Mouse (Mus musculus) limb, embryonic 14.5 days (tissue): ENCODE results near the gene Smg7. TPM values are rescaled to one million over a fixed set of nuclear protein-coding genes. Genes with fewer than 3 reads are reported as not detected.

Experiments used
- ATAC-seq: fragments of 200-750 bp; cut with Nextera tagmentation; 2 replicates; pipeline ENCODE4 v1.8.0; 2017; ENCODE audit warnings: low read depth, moderate number of reproducible peaks, moderate TSS enrichment; ENCODE audit not compliant: low FRiP score
- DNase-seq: peaks from one replicate; pipeline ENCODE4 v3.0.0-alpha.2; 2015; ENCODE audit warnings: low spot score
- H3K27ac ChIP-seq: fragments of 300-500 bp; sonication (generic); replicated peaks from 2 replicates; pipeline ENCODE4 v1.5.1; 2014; ENCODE audit warnings: low read depth, mild to moderate bottlenecking, low read length, moderate library complexity, mixed read lengths
- H3K27me3 ChIP-seq: fragments of 300-500 bp; sonication (generic); 2 replicates; pipeline ENCODE4 v1.6.1; 2014; ENCODE audit warnings: low read length, mixed read lengths; ENCODE audit not compliant: control insufficient read depth, insufficient read depth
- H3K36me3 ChIP-seq: fragments of 300-500 bp; sonication (generic); 2 replicates; pipeline ENCODE4 v1.6.1; 2014; ENCODE audit warnings: mild to moderate bottlenecking, low read length, moderate library complexity, mixed read lengths; ENCODE audit not compliant: control insufficient read depth, insufficient read depth
- H3K4me1 ChIP-seq: fragments of 300-500 bp; sonication (generic); 2 replicates; pipeline ENCODE4 v1.6.1; 2014; ENCODE audit warnings: antibody characterized with exemption, low read length, mixed read lengths; ENCODE audit not compliant: control insufficient read depth, insufficient read depth
- H3K4me2 ChIP-seq: fragments of 300-500 bp; sonication (generic); replicated peaks from 2 replicates; pipeline ENCODE4 v1.6.1; 2014; ENCODE audit warnings: low read depth, mild to moderate bottlenecking, low read length, moderate library complexity; ENCODE audit not compliant: severe bottlenecking
- H3K4me3 ChIP-seq: fragments of 300-500 bp; sonication (generic); replicated peaks from 2 replicates; pipeline ENCODE4 v1.5.1; 2014; ENCODE audit warnings: low read length
- H3K9ac ChIP-seq: fragments of 300-500 bp; sonication (generic); 2 replicates; pipeline ENCODE4 v1.6.1; 2014; ENCODE audit warnings: mild to moderate bottlenecking, low read depth, low read length, moderate library complexity; ENCODE audit not compliant: severe bottlenecking
- H3K9me3 ChIP-seq: fragments of 300-500 bp; sonication (generic); 2 replicates; pipeline ENCODE4 v1.6.1; 2016; ENCODE audit warnings: low read length; ENCODE audit not compliant: control insufficient read depth
- POLR2A ChIP-seq: fragments of 200-500 bp; IDR thresholded peaks from 2 replicates; pipeline ENCODE4 v1.8.0; 2012; ENCODE audit warnings: inconsistent platforms, mild to moderate bottlenecking, moderate library complexity, borderline replicate concordance; ENCODE audit not compliant: insufficient read depth, insufficient read length; ENCODE audit errors: extremely low read depth
- WGBS: fragments of 180-500 bp; shearing (Covaris S2); extraction: QIAGEN DNeasy Blood & Tissue Kit; methylation state at CpG from one replicate; pipeline ENCODE4 v1.1.7; 2014; 5-methylcytosine and 5-hydroxymethylcytosine counted together
- polyA plus RNA-seq, 2 experiments: library from polyadenylated mRNA; depleted of rRNA in 1 of 2; stranded (reverse) in 1 of 2; unstranded in 1 of 2; fragments of >200 nt; fragmentation: Nextera tagmentation in 1 of 2; extraction: Ambion mirVana in 1 of 2; gene quantifications; 2 replicates each; pipeline versions ENCODE4 v1.2.1 to v1.2.3; 2012 to 2014

Gene Smg7
- polyA plus RNA-seq, 2 experiments, result 30.0 to 37.3 TPM

- DNase-seq (no peak), ATAC-seq (no peak)
- no peak for TF ChIP-seq POLR2A
- H3K4me2 ChIP-seq, result no peak overlapping the region
- H3K36me3 ChIP-seq, result no peaks in the 10 kb centered on the region
- H3K27ac ChIP-seq, result no peak overlapping the region
- no peaks in the 10 kb centered on the region for H3K9me3 ChIP-seq
- H3K4me1 ChIP-seq, result no peaks in the 10 kb centered on the region
- 72% methylated on average over 3 of the region's 3 CpGs for WGBS
- H3K4me3 ChIP-seq, result no peak overlapping the region
- no peaks in the 10 kb centered on the region for H3K27me3 ChIP-seq
- no peak overlapping the region for H3K9ac ChIP-seq
Measured at GRCm38 (mm10) chr1:152921786-152922185, 19.3 kb upstream of the Smg7 start.

- ATAC-seq, result no peak
- no peak for DNase-seq
- Histone ChIP-seq H3K36me3 (no peaks in the 10 kb centered on the region), H3K4me3 (no peak overlapping the region), H3K9me3 (no peaks in the 10 kb centered on the region), H3K9ac (no peak overlapping the region), H3K27me3 (no peaks in the 10 kb centered on the region), H3K27ac (no peak overlapping the region), H3K4me2 (no peak overlapping the region), H3K4me1 (no peaks in the 10 kb centered on the region)
- TF ChIP-seq POLR2A, result no peak
- WGBS, result 68% methylated on average over 4 of the region's 4 CpGs
Measured at GRCm38 (mm10) chr1:152917626-152918025, 15.2 kb upstream of the Smg7 start.

GRCm38 (mm10) chr1:152916936-152917335, 14.5 kb upstream of the Smg7 start:
- H3K27me3 ChIP-seq, result no peaks in the 10 kb centered on the region
- DNase-seq (no peak), ATAC-seq (no peak)
- H3K4me2 ChIP-seq, result no peak overlapping the region
- no peak overlapping the region for H3K9ac ChIP-seq
- 78% methylated on average over 5 of the region's 5 CpGs for WGBS
- H3K36me3 ChIP-seq, result no peaks in the 10 kb centered on the region
- no peaks in the 10 kb centered on the region for H3K9me3 ChIP-seq
- H3K4me3 ChIP-seq, result no peak overlapping the region
- no peak for TF ChIP-seq POLR2A
- no peak overlapping the region for H3K27ac ChIP-seq
- H3K4me1 ChIP-seq, result no peaks in the 10 kb centered on the region

GRCm38 (mm10) chr1:152915766-152916165, 13.3 kb upstream of the Smg7 start:
- ATAC-seq (no peak), DNase-seq (no peak)
- no peak overlapping the region for H3K4me2 ChIP-seq
- WGBS, result 43% methylated on average over 5 of the region's 5 CpGs
- no peaks in the 10 kb centered on the region for H3K9me3 ChIP-seq
- H3K4me1 ChIP-seq, result no peaks in the 10 kb centered on the region
- H3K27ac ChIP-seq, result no peak overlapping the region
- no peaks in the 10 kb centered on the region for H3K36me3 ChIP-seq
- no peak overlapping the region for H3K4me3 ChIP-seq
- no peaks in the 10 kb centered on the region for H3K27me3 ChIP-seq
- no peak overlapping the region for H3K9ac ChIP-seq
- no peak for TF ChIP-seq POLR2A

GRCm38 (mm10) chr1:152913483-152914460, 11.3 kb upstream of the Smg7 start:
- H3K4me3 ChIP-seq, result no peak overlapping the region
- H3K4me1 ChIP-seq, result no peaks in the 10 kb centered on the region
- DNase-seq (no peak), ATAC-seq (no peak)
- no peak overlapping the region for H3K4me2 ChIP-seq
- H3K9ac ChIP-seq, result no peak overlapping the region
- no peak for TF ChIP-seq POLR2A
- H3K27ac ChIP-seq, result no peak overlapping the region
- no peaks in the 10 kb centered on the region for H3K9me3 ChIP-seq
- WGBS, result 71% methylated on average over 6 of the region's 6 CpGs
- H3K27me3 ChIP-seq, result no peaks in the 10 kb centered on the region
- no peaks in the 10 kb centered on the region for H3K36me3 ChIP-seq
